Mouse (Mus musculus): Measurements from ENCODE around the gene Adam1b.
"Not testable (repeated sequence)": the region's sequence is repeated elsewhere in the genome, so short reads cannot be mapped to it uniquely, and the experiment has no call there.

Gene Adam1b

GRCm38 (mm10) chr5:121503231-121503630 is at the start of gene Adam1b:
Gene Adam1b (minus strand): TSS chr5:121503435.
- no peak for DNase-seq

GRCm38 (mm10) chr5:121549196-121549595 is 46.0 kb upstream of the Adam1b start:
- no peak for DNase-seq

- DNase-seq, result no peak
Observed at GRCm38 (mm10) chr5:121547084-121547483, 43.8 kb upstream of the Adam1b start.

- DNase-seq, result peak in 1 of 2 experiments; percentile 39
Observed at GRCm38 (mm10) chr5:121546530-121546895, 43.3 kb upstream of the Adam1b start.

GRCm38 (mm10) chr5:121545793-121546529 is 42.7 kb upstream of the Adam1b start, which contains the start of gene Mapkapk5:
Gene Mapkapk5 (minus strand): TSS chr5:121545905.
- DNase-seq, result peak; percentile 93 to 97

- DNase-seq, result peak in 1 of 2 experiments; percentile 27
Observed at GRCm38 (mm10) chr5:121544910-121545792, 41.9 kb upstream of the Adam1b start, which contains the start of the genes Adam1a and Gm42878. Gene Adam1a (minus strand): TSS chr5:121545482. Gene Gm42878 (minus strand): TSS chr5:121545482.

GRCm38 (mm10) chr5:121543370-121543769 is 40.1 kb upstream of the Adam1b start:
- no peak for DNase-seq

GRCm38 (mm10) chr5:121541235-121541634 is 38.0 kb upstream of the Adam1b start:
- DNase-seq, result no peak

GRCm38 (mm10) chr5:121540066-121540465 is 36.8 kb upstream of the Adam1b start:
- DNase-seq, result no peak

GRCm38 (mm10) chr5:121537588-121537987 is 34.4 kb upstream of the Adam1b start:
- DNase-seq, result no peak

- no peak for DNase-seq
Observed at GRCm38 (mm10) chr5:121536921-121537555, 33.8 kb upstream of the Adam1b start.

- DNase-seq, result no peak
Observed at GRCm38 (mm10) chr5:121535116-121535515, 31.9 kb upstream of the Adam1b start.

GRCm38 (mm10) chr5:121534521-121534920 is 31.3 kb upstream of the Adam1b start:
- DNase-seq, result peak in 1 of 2 experiments; percentile 8

- DNase-seq, result no peak
Observed at GRCm38 (mm10) chr5:121526961-121527360, 23.7 kb upstream of the Adam1b start.

GRCm38 (mm10) chr5:121526526-121526925 is 23.3 kb upstream of the Adam1b start:
- DNase-seq, result no peak

- DNase-seq, result no peak
Observed at GRCm38 (mm10) chr5:121525774-121526450, 22.7 kb upstream of the Adam1b start.

- DNase-seq, result not testable (repeated sequence)
Observed at GRCm38 (mm10) chr5:121519758-121520157, 16.5 kb upstream of the Adam1b start.

- no peak for DNase-seq
Observed at GRCm38 (mm10) chr5:121518983-121519382, 15.7 kb upstream of the Adam1b start.

GRCm38 (mm10) chr5:121510009-121510408 is 6.8 kb upstream of the Adam1b start:
- no peak for DNase-seq

GRCm38 (mm10) chr5:121506846-121507245 is 3.6 kb upstream of the Adam1b start:
- DNase-seq, result no peak

- peak in 1 of 2 experiments; percentile 5 for DNase-seq
Observed at GRCm38 (mm10) chr5:121501424-121501996, 1.7 kb downstream of the Adam1b start.

GRCm38 (mm10) chr5:121500719-121501118 is 2.5 kb downstream of the Adam1b start:
- DNase-seq, result no peak
